Mouse (Mus musculus) ovary, postnatal 36 days (tissue): Measurements from ENCODE around the gene Apobec1.
"Not testable (repeated sequence)": the region's sequence is repeated elsewhere in the genome, so short reads cannot be mapped to it uniquely, and the experiment has no call there.

Experiments used
- DNase-seq: peaks from one replicate; pipeline ENCODE4 v3.0.0; 2022; ENCODE audit warnings: low spot score, mixed read lengths

Apobec1 gene

DNA sequence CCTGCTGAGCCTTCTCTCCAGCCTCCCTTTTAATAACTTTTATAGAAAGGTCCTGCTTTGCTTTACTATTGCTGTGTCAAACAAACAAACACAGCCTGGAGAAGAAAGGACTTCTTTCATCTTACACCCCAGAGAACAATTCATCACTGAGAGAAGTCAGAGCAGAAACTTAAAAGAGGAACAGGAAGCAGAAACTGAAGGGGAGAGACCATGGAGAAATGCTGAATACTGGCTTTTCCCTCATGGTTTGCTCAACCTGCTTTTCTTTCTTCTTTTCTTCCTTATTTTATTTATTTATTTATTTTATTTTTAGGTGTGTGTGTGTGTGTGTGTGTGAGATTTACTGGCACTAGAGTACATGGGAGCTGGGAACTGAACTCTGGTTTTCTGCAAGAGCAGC, 2.0 kb upstream of the Apobec1 start:
- DNase-seq = no peak

DNA sequence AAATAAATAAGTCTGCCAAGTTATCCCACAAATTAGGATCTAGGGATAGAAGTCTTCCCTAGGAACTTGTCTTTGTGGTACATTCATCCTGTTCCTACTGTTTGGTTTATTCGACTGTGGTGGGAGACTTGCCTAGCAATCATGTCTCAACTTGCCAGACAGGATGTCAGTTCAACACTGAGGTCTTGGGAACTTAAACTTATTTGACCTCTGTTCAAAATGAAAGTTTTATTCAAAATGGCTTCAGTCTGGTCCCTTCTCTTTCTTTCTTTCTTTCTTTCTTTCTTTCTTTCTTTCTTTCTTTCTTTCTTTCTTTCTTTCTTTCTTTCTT, 713 bp upstream of the Apobec1 start:
- DNase-seq = no peak

DNA sequence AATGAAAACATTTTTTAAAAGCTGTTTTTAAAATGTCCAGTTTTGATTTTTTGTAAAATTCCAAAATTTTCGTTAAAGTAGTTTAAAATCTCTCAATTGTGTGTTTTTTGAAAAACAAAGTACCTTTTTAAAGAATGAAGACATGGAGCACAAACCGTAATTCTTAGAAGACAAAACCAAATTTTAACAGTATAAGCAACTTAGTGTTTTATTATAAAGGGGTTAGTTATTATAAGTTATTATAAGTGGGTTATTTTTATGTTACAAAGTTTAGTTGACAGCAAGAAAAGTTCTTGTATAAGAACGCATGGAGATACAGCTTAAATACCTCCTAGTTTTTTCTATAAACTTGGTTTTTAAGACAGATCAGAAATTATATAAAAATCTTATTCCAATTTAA, 629 bp downstream of the Apobec1 start:
- no peak for DNase-seq

DNA sequence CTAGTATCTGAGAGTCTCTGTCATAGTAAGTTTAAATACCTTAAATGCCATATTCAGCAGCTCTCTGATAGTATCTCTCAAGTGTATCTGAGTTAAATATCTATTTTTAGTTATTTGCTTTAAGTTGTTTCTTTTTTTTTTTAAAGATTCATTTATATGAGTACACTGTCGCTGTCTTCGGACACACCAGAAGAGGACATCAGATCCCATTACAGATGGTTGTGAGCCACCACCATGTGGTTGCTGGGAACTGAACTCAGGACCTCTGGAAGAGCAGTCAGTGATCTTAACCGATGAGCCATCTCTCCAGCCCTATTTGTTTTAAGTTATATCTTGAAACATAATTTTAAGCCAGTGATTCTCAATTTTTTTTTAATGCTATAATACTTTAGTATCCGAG, 1.2 kb downstream of the Apobec1 start:
- DNase-seq = no peak

DNA sequence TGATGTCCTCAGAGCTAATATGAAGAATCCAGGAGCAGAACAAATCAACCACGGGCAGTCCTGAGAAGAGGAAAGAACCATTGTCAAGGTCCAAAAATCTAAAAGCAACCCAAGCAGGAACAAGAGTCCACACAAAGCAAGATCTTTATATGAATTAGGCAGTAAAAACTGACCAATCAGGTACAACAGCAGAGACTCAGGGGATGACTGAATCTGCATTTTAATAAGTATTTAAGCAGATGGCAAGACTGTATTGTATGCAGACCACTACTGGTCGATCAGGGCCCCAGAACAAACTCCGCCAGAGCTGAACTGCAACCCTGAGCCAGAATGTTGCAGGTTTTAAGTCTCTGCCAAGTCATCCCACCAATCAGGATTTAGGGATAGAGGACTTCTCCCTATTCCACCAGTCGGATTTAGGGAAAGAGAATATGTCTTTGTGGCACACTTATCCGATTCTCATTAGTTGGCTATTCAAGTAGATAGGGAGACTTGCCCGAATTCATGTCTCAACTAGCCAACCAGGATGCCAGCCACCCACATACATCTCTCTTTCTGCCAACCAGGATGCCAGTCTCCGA, 2.1 kb downstream of the Apobec1 start:
- no peak for DNase-seq

DNA sequence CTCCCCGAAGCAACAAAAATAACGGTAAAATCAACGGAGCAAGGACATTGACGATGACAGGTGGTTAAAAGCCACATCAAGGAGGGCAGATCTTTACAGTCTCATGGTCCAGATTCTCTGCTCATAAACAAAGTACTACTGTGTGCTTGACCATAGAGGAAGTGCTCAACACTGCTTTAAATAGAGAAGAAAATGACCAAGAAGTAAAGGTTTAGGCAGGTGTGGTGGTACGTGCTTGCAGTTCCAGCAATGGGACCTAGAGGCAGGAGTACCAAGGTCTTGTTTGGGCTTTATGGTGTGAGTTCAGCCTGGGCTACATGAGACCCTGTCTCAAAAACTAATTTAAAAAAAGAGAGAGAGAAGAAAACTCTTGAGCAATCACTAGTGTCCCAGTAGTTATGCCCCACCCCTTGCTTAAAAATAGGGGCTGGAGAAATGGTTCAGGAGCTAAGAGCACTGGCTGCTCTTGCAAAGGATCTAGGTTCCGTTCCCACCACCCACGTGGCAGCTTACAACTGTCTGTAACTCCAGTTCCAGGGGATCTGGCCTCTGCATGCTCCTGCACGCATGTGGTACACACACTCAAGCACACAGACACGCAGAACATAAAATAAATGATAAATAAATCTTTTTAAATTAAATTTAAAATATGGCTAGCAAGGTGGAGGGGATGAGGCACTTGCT, 3.0 kb downstream of the Apobec1 start:
- no peak for DNase-seq

DNA sequence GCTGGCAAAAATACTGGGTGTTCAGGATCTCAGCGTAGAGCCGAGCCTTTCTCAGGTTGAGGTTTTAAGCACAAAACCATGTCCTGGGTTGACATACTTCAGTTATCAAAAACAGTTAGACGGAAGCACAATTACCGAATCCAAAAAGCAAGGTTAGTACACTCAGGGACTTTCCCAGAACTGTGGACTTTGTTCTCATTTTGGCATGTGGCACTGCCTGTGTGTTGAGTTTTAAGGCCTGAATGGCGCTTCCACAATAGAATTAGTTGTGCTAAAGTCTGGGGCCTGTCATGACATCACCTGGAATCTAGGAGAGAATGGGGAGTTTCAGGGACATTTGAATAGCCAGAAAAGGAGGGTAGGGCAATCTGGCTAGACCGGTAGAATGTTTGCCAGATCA, 3.8 kb downstream of the Apobec1 start:
- no peak for DNase-seq

DNA sequence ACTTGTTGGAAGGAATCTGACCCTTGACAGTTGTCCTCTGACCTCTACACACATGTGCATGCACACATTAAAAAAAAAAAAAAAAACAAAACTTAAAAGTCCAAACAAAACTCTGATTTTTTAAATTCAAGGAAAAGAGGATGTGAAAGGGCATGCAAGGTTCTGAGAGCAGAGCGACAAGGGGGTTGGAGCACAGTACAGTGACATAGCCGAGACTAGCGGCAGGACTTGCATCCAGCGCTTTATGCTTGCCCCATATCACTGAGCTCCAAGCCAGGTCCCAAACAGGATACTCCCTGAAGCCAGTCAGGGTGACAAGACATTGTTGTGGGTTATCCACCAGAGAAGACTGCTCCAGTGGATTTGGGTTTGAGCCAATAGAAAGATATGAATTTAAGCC, 4.2 kb downstream of the Apobec1 start:
- DNase-seq = no peak

DNA sequence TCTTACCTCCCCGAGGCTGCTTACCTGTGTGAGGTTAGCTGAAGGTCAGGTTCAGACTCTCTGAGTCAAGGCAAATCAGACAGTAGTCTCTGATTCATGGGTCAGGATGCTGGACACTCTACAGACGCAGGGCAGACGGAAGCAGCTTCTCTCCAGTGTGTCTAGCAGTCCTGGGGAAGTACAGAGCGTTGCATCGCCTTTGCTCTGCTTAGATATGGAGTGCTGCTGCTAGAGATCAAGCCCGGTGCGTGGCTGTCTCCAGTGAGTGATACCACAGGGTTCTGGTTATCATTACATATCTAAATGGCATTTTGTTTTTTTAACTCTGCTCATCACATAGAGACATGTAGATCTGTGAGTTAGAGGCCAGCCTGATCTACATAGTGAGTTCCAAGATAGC, 5.6 kb downstream of the Apobec1 start:
- no peak for DNase-seq

DNA sequence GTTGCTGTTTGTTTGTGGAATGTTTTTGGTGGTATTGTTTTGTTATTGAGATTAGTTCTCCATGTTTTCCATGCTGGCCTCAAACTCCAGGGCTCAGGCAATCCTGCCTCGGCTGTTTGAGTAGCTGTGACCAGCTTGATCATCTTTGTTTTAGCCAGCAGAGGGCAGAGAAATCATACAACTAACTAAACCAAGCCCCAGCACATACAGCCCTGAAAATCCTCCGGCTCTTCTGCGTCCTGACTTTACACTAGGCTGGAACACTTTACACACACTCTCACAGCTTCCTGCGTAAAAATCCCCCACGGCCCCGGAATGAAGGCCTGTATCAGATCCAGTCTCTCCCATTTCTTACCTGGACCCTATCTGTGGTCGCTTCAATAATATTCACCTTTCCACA, 6.6 kb downstream of the Apobec1 start:
- peak; percentile 15 for DNase-seq

DNA sequence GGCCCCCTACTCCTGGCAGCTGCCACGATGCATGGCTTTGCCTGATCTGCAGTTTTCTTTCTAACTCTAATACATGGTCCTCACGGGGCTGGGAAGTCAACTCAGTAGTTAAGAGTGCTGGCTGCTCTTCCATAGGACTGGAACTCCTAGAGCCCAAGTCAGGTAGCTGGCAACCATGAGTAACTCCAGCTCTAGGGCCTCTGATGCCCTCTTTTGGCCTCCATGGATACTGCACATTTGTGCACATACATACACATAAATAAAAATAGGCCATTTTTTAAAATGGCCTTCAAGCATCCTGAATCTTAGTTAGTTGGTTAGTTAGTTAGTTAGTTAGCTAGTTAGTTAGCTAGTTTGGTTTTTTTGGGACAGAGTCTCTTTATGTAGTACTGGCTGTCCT, 9.3 kb downstream of the Apobec1 start:
- no peak for DNase-seq

DNA sequence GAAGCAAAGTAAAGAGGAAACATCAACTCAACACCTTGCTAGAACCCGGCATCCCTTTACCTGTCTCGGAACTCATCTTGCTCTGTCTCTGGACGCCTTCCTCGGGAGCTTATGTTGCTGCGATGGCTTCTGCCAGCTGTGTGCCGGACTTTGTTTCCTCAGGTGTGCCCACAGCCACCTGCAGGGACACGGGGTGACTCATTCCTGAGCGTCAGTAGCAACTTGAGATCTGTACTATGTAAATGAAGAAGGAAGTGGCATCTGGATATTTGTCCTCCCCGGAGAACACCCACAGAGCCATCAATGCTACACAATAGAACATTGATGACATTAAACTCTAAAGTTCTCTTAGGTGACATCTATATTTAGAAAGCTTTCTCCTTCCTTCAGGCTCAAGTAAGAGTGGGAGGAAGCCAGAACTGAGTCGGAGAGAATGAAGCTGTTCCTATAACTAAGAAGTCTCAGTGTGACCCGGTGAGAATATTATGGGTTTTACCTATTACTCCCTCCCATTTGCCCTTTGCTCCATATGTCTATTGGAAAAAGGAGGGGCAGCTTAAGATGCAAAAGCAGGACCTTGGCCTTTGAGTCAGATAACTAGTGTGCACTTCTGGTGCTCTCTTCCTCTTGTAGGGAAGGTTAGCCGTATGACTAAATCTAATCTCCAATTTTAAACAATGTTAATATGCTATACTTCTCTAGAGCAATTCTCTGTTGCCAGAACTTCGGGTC, 11.1 kb downstream of the Apobec1 start:
- no peak for DNase-seq

DNA sequence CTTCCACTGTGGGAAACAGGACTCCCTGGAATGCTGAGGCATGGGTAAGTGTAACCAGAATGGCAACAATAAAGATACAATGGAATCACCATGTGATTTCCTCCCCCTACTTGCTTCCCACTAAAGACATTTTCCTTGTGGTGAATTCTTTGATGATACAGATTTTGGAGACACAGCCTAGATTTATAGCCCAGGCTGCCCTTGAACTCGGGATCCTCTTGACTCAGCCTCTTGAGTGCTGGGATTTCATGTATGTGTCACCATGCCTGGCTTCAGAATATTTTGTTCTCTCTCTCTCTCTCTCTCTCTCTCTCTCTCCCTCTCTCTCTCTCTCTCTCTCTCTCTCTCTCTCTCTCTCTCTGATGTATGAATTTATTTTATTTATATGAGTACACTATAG, 23.2 kb downstream of the Apobec1 start:
- no peak for DNase-seq

DNA sequence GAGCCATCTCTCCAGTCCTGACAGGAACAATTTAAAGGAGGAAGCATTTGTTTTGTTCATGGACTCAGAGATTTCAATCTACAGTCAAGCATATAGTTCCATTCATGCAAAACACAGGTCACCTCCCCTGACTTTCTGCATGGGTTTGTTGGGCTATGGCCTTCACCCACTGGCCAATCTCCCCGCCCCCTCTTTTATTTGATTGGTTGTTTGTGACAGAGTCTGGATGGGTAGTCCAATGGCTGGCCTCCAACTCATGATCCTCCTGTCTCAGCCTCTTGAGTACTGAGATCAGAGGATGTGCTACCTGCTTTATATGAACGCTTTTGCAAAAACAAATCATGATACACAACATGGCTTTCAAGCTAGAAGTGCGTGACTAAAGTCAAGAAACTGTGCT, 25.2 kb downstream of the Apobec1 start:
- DNase-seq = no peak

DNA sequence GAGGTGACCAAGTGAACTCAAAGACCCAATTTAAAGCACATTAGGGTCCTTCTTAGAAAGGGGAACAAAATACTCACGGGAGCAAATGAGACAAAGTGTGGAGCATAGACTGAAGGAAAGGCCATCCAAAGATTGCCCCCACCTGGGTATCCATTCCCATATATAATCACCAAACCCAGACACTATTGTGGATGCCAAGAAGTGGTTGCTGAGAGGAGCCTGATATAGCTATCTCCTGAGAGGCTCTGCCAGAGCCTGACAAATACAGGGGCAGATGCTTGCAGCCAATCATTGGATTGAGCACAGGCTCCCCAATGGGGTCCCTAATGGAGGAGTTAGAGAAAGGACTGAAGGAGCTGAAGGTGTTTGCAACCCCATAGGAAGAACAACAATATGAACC, 27.2 kb downstream of the Apobec1 start:
- not testable (repeated sequence) for DNase-seq

DNA sequence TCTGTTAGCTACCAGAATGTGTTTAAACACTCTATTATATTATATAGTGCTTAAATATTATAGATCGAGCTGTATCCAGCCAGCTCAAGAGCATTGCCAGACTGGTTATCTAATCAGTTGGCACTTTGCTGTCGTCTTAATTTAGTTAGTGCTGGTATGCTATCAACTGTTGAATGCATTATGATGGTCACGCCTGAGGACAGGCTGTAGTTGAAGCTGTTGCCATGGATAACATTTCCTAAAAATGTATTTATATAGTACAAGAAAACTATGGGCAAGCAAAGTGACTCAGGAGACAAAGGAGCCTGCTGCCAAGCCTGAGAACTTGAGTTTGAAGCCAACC, 30.7 kb downstream of the Apobec1 start:
- no peak for DNase-seq

DNA sequence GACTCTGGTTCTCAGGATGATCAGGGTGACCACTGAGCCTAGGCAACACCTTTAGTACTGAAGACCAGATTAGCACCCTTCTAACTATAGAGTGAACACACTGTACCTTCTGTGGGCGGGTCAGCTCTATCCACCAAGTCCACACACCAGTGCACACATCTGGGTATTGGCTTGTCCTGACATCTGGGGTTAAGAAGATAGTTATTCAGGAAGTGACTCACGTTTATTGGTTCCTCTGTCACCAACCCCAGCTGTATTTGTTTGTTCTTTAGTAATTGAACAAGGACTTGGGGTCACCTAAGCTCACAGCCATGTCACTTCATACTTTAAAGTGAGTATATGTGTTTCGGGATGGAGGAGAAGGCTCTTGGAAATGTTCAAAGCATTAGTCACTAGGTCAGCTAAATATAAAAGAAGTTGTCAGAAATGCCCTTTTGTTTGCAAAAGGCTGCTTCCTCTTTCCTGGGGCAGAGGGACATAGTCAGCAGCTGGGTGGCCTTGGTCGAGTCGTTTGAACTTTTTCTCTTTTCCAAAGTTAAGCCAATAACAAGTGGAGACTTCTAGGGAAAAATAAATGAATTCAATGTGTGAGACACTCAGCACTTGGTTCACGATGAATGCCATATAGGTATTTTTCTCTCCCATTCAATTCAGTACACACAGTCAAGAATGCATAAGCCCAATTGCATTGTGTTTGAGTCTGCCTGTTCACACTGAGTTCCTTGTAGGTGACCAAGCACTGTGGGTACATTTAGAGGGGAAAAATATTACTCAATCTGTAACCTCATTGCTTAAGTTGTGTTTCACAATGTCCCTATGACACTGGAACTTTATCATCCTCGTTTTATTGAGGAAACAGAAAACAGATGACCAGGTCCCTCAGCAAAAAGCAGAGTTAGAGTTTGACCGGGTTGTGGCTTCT, 31.3 kb downstream of the Apobec1 start:
- no peak for DNase-seq

DNA sequence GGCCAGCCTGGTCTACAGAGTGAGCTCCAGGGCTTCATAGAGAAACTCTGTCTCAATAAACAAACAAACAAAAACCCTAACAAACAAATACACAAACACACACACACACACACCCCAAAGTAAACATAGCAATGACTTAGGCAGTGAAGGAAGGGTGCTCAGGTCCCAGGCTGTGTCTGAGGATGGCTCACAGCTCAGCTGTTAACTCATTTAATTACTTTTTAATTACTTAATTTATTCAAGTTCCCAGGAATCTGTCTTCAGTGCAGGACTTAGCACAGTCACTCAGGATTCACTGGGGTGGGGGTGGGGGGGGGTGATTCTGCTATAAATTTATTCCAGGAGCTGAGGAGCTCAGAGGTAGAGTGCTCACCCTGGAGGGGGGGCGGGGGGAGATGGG, 32.5 kb downstream of the Apobec1 start:
- DNase-seq = no peak

DNA sequence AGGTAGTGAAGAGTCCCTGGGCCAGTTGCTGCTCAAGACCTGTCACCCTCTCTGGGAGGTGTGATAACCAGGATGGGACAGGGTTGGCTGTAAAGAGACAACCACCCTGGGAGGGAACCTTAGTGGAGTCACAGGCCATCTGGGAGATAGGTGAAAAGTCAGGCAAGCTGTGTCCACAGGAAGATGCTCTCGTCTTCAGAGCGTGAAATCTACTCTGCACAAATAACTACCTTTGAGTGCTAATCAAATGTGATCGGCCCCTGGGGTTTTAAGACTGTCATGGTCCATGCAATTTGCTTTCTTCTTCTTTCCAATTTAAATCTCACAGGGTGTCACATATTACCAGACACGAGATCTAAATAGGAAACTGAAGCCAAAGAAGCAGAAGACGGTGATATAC, 33.1 kb downstream of the Apobec1 start:
- no peak for DNase-seq

DNA sequence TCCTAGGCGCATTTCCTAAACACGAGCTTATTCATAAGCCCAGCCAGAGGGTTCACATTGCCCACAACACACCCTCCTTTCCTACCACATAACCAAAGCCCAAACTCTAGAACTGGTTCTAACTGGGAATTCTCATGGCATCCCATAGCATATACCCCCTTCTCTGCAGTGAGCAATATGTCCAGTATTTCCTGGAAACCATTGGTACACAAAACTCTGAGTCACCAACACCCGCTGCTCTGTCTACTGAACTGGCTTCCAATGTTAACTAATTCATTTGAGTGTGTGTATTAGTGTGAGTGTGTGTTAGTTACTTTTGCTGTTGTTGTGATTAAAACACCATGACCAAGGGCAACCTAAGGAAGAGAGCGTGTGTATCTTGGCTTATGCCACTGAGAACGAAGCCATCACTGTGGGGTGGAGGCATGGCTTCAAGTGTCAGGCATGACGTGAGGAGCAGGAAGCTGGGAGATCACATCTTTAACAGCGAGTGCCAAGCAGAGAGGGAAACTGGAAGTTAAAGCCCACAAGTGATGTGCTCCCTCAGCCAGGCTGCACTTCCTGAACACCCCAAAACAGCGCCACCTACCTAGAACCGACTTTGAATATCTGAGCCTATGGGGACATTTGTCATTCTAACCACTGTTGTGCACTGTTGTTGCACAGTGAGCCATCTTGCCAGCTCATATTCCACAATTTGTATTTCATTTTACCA, 37.0 kb downstream of the Apobec1 start:
- no peak for DNase-seq

DNA sequence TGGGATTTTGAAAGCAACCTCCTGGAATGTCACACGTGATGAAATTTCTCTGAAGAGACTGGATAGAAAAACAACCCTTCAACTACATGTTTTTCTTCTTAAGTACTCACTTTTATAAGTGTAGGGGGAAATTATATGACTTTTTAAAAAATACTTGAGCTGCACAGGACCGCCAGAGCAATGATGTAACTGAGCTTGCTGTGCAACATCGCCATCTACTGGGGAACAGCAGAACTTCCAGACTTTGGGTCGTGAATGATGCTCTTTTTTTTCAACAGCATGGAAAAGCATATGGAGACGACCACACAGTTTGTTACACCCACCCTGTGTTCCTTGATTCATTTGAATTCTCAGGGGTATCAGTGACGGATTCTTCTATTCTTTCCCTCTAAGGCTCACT, 39.8 kb downstream of the Apobec1 start:
- DNase-seq = peak; percentile 28

DNA sequence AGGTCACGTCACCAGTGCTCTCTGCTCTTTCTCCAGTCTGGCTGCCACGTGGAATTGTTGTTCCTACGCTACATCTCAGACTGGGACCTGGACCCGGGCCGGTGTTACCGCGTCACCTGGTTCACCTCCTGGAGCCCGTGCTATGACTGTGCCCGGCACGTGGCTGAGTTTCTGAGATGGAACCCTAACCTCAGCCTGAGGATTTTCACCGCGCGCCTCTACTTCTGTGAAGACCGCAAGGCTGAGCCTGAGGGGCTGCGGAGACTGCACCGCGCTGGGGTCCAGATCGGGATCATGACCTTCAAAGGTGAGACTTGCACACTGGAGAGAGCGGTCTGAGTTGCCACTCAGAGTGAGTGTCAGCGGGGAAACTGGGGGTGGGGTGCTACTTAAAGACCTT, 41.2 kb downstream of the Apobec1 start:
- no peak for DNase-seq
